Mouse (Mus musculus) stomach, postnatal 0 days (tissue): ENCODE measurements at regions not wholly inside any gene's neighbourhood (a gene's known extent, or its start where the extent isn't known, plus 50 kb on each side); places are given as distances from the start of the nearest gene placed in this dataset.
A peak's percentile ranks its signal among the peaks of the same experiment; 100 is the strongest.

Experiments used
- ATAC-seq: fragments of 200-750 bp; cut with Nextera tagmentation; 2 replicates; pipeline ENCODE4 v1.8.0; 2017; ENCODE audit not compliant: low FRiP score, low TSS enrichment
- DNase-seq: peaks from one replicate; pipeline ENCODE4 v3.0.0-alpha.2; 2016; ENCODE audit warnings: low spot score
- H3K27ac ChIP-seq: fragments of 300-500 bp; sonication (generic); replicated peaks from 2 replicates; pipeline ENCODE4 v1.5.1; 2014; ENCODE audit warnings: mild to moderate bottlenecking, control low read depth
- H3K27me3 ChIP-seq: fragments of 300-500 bp; sonication (generic); 2 replicates; pipeline ENCODE4 v1.6.1; 2014; ENCODE audit warnings: low read length; ENCODE audit not compliant: control insufficient read depth, insufficient read depth
- H3K36me3 ChIP-seq: fragments of 300-500 bp; sonication (generic); 2 replicates; pipeline ENCODE4 v1.6.1; 2014; ENCODE audit warnings: low read length, mixed read lengths; ENCODE audit not compliant: control insufficient read depth, insufficient read depth
- H3K4me1 ChIP-seq: fragments of 300-500 bp; sonication (generic); replicated peaks from 2 replicates; pipeline ENCODE4 v1.6.1; 2014; ENCODE audit warnings: antibody characterized with exemption; ENCODE audit not compliant: control insufficient read depth, insufficient read depth
- H3K4me2 ChIP-seq: fragments of 300-500 bp; sonication (generic); replicated peaks from 2 replicates; pipeline ENCODE4 v1.6.1; 2014; ENCODE audit warnings: low read depth, mild to moderate bottlenecking, control low read depth, moderate library complexity
- H3K4me3 ChIP-seq: fragments of 300-500 bp; sonication (generic); 2 replicates; pipeline ENCODE4 v1.5.1; 2014; ENCODE audit warnings: low read depth, low read length, control low read depth
- H3K9ac ChIP-seq: fragments of 300-500 bp; sonication (generic); 2 replicates; pipeline ENCODE4 v1.6.1; 2014; ENCODE audit warnings: mild to moderate bottlenecking, low read length, control low read depth, mixed read lengths
- H3K9me3 ChIP-seq: fragments of 300-500 bp; sonication (generic); 2 replicates; pipeline ENCODE4 v1.6.1; 2016; ENCODE audit warnings: low read length; ENCODE audit not compliant: control insufficient read depth
- CTCF ChIP-seq: IDR thresholded peaks from 2 replicates; pipeline ENCODE4 v1.5.1; 2016; ENCODE audit warnings: antibody characterized with exemption, low read depth, mild to moderate bottlenecking, moderate library complexity
- EP300 ChIP-seq: optimal IDR thresholded peaks from 2 replicates; pipeline ENCODE3; 2016; ENCODE audit warnings: antibody characterized with exemption
- WGBS: fragments of 180-500 bp; shearing (Covaris S2); extraction: QIAGEN DNeasy Blood & Tissue Kit; methylation state at CpG from one replicate; pipeline ENCODE4 v1.1.7; 2014; 5-methylcytosine and 5-hydroxymethylcytosine counted together

- DNase-seq (no peak), ATAC-seq (no peak)
- Histone ChIP-seq H3K27ac (no peak overlapping the region), H3K9ac (no peak overlapping the region), H3K4me1 (no peaks in the 10 kb centered on the region), H3K36me3 (no peaks in the 10 kb centered on the region), H3K27me3 (no peaks in the 10 kb centered on the region), H3K4me3 (no peak overlapping the region), H3K4me2 (no peak overlapping the region), H3K9me3 (no peaks in the 10 kb centered on the region)
- 68% methylated on average over 2 of the region's 2 CpGs for WGBS
- TF ChIP-seq CTCF, result no peak
- no peak for TF ChIP-seq EP300
Measured at GRCm38 (mm10) chr13:31171751-31172150, 197.7 kb downstream of the Gm5447 start.

GRCm38 (mm10) chr13:31172580-31172979, 198.6 kb downstream of the Gm5447 start:
- no peak overlapping the region for H3K4me2 ChIP-seq
- ATAC-seq (peak; percentile 95), DNase-seq (peak; percentile 33)
- no peak for TF ChIP-seq EP300
- no peak for TF ChIP-seq CTCF
- no peaks in the 10 kb centered on the region for H3K9me3 ChIP-seq
- no peaks in the 10 kb centered on the region for H3K36me3 ChIP-seq
- no peaks in the 10 kb centered on the region for H3K27me3 ChIP-seq
- 76% methylated on average over 5 of the region's 5 CpGs for WGBS
- no peaks in the 10 kb centered on the region for H3K4me1 ChIP-seq
- H3K9ac ChIP-seq, result no peak overlapping the region
- H3K27ac ChIP-seq, result no peak overlapping the region
- H3K4me3 ChIP-seq, result no peak overlapping the region

- no peaks in the 10 kb centered on the region for H3K27me3 ChIP-seq
- no peak for TF ChIP-seq CTCF
- TF ChIP-seq EP300, result no peak
- no peak for DNase-seq
- H3K4me3 ChIP-seq, result no peak overlapping the region
- no peak overlapping the region for H3K27ac ChIP-seq
- no peaks in the 10 kb centered on the region for H3K9me3 ChIP-seq
- H3K9ac ChIP-seq, result no peak overlapping the region
- no peaks in the 10 kb centered on the region; the same call in 1 of the 2 replicates for H3K4me1 ChIP-seq
- 55% methylated on average over 5 of the region's 5 CpGs for WGBS
- ATAC-seq, result peak; percentile 72
- no peaks in the 10 kb centered on the region for H3K36me3 ChIP-seq
- H3K4me2 ChIP-seq, result no peak overlapping the region
Measured at GRCm38 (mm10) chr13:31177999-31178783, 204.2 kb downstream of the Gm5447 start.

- H3K9me3 ChIP-seq, result no peaks in the 10 kb centered on the region
- H3K4me3 ChIP-seq, result no peak overlapping the region
- no peaks in the 10 kb centered on the region; the same call in 1 of the 2 replicates for H3K4me1 ChIP-seq
- H3K27me3 ChIP-seq, result no peaks in the 10 kb centered on the region
- ATAC-seq, result no peak
- WGBS, result 84% methylated on average over 3 of the region's 3 CpGs
- H3K9ac ChIP-seq, result no peak overlapping the region
- DNase-seq, result no peak
- TF ChIP-seq CTCF (no peak), EP300 (no peak)
- H3K27ac ChIP-seq, result peak overlapping the region; percentile 58; the same call in 1 of the 2 replicates
- no peaks in the 10 kb centered on the region for H3K36me3 ChIP-seq
- no peak overlapping the region for H3K4me2 ChIP-seq
Measured at GRCm38 (mm10) chr13:31178964-31179363, 205.0 kb downstream of the Gm5447 start.

GRCm38 (mm10) chr13:31179407-31180001, 205.5 kb downstream of the Gm5447 start:
- DNase-seq, result no peak
- ATAC-seq, result peak; percentile 71
- no peaks in the 10 kb centered on the region for H3K36me3 ChIP-seq
- WGBS, result 50% methylated on average over 12 of the region's 12 CpGs
- no peaks in the 10 kb centered on the region for H3K27me3 ChIP-seq
- peak overlapping the region; percentile 58 for H3K27ac ChIP-seq
- no peak overlapping the region for H3K9ac ChIP-seq
- H3K4me3 ChIP-seq, result no peak overlapping the region
- no peaks in the 10 kb centered on the region; the same call in 1 of the 2 replicates for H3K4me1 ChIP-seq
- TF ChIP-seq CTCF (no peak), EP300 (no peak)
- no peaks in the 10 kb centered on the region for H3K9me3 ChIP-seq
- no peak overlapping the region for H3K4me2 ChIP-seq

GRCm38 (mm10) chr13:31181530-31181929, 207.5 kb downstream of the Gm5447 start:
- H3K4me2 ChIP-seq, result no peak overlapping the region
- 74% methylated on average over 5 of the region's 5 CpGs for WGBS
- DNase-seq, result no peak
- H3K9ac ChIP-seq, result no peak overlapping the region
- H3K27me3 ChIP-seq, result no peaks in the 10 kb centered on the region
- no peak overlapping the region for H3K4me3 ChIP-seq
- no peaks in the 10 kb centered on the region; the same call in 1 of the 2 replicates for H3K4me1 ChIP-seq
- no peak overlapping the region for H3K27ac ChIP-seq
- TF ChIP-seq EP300, result no peak
- TF ChIP-seq CTCF, result no peak
- H3K36me3 ChIP-seq, result no peaks in the 10 kb centered on the region
- no peaks in the 10 kb centered on the region for H3K9me3 ChIP-seq
- no peak for ATAC-seq
